Mouse (Mus musculus): ENCODE results near the gene Dhtkd1.
"Not testable (repeated sequence)": the region's sequence is repeated elsewhere in the genome, so short reads cannot be mapped to it uniquely, and the experiment has no call there.

Dhtkd1 gene

DNA sequence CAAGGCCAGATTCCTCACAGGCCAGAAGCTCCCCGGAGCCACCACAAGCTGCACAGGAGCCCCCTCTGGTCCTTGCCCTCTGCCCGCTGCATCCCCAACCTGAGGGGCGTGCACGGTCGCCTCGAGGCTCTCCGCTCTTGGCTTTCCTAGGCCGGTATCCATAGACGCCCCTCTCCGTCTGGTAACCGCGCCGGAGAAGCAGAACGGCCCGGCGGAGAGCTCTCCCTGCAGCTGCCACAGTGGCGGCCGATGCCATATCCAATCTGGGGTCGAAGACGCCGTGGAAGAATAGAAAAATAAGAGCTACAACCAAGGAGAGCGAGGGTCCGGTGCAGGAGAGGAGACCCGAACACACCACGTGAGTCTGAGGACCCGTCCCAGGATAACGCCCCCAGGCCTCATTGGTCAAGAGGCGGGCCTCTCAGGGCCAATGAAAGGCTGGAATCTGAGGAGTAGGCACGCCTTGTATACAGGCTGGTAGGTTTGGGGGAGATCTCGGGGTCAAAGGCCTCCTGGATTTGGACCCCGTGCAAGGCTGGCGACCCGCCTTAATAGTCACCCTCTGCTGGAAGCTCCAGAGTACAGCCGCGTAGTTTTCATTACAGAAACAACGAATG lies at the start of gene Dhtkd1:
Dhtkd1 (minus strand) TSS at position 377 of the 617 bp plus-strand sequence.
- DNase-seq (ENCODE audit: low spot score): no peak

DNA sequence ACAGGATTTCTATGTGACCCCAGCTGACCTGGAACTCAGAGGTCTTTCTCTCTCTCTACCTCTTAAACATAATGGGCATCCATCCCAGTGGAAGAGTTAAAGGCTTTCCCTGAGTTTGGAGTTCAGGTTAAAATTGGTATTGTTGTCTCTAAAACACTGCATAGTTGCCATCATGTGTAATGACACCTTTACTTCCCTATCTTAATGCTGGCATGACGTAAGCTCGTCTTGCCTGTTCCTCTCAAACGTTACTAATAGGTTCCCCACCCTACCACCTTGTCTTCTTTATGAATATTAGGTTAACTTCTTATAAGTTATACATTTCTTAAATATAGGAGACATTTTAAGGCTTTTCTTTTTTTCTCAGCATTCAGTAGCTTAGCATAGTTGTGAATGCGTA lies 34.9 kb upstream of the Dhtkd1 start:
- no peak for DNase-seq (ENCODE audit: low spot score)

DNA sequence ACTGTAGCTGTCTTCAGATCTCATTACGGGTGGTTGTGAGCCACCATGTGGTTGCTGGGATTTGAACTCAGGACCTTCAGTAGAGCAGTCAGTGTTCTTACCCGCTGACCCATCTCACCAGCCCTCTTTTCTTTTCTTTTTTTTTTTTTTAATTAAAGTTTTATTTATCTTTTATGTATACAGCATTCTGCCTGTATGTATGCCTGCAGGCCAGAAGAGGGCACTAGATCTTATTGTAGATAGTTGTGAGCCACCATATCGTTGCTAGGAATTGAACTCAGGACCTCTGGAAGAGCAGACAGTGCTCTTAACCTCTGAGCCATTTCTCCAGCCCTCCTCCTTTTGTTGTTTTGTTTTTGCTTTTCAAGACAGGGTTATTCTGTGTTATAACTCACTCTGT lies 28.0 kb upstream of the Dhtkd1 start:
- not testable (repeated sequence) for DNase-seq (ENCODE audit: low spot score)

DNA sequence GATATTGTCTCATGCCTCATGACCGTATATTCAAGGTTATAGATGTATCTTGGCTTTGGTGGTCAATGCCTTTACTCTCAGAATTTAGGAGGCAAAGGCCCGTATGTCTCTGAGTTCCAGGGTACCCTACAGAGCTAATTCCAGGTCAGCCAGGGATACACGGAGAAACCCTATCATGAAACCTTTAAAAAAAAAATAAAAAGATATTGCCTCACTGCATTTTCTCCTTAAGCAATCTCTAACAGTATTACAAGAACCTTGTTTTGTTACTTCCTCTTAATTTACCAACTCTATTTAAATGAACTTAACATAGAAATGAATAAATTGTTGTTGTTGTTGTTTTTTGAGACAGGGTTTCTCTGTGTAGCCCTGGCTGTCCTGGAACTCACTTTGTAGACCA lies 23.4 kb upstream of the Dhtkd1 start:
- DNase-seq (ENCODE audit: low spot score): no peak

DNA sequence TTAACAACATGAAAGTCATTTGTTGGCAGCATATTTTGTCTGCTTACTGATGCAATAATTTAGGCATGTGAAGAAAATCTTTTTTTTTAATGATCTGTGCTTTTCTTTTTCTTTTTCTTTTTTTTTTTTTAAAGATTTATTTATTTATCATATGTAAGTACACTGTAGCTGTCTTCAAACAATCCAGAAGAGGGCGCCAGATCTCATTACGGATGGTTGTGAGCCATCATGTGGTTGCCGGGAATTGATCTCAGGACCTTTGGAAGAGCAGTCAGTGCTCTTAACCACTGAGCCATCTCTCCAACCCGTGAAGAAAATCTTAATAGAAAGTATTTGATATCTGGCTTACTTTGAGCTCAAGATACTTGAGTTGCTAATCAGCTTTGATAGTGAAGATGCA lies 21.1 kb upstream of the Dhtkd1 start:
- not testable (repeated sequence) for DNase-seq (ENCODE audit: low spot score)

DNA sequence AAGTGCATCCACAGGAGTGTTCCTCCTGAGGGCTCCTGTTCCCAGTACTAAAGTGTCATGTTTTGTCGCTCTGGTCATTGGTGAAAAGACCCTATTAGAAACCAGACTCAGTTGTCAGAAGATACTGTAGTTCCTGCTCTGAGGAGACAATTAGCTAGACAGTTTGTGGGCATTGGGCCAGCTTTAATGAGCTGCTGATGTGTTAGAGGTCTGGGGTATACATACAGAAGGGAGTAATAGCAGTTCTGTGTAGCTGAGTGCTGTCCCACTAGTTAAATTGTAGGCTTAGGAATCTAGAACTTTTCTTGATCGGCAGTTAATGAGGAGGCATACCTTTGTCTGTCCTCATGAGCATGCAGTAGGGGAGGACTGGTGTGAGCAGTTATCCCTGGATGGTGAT lies 19.7 kb upstream of the Dhtkd1 start:
- no peak for DNase-seq (ENCODE audit: low spot score)

DNA sequence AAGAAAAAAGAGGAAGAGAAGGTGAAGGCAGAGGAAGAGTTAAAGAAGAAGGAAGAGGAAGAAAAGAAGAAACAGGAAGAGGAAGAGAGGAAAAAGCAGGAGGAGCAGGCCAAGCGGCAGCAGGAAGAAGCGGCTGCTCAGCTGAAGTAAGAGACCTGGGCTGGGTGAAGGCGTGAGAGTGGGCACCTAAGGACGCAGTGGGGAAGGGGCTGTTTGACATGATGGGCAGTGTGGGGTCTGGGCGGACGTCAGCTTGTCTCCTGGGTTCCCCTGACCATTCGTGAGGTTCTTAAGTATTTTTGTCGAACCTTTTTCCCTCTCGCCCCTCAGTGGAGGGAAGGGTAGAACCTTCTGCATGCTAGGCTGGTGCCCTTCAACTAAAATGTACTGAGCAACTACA lies 15.1 kb upstream of the Dhtkd1 start:
- DNase-seq (ENCODE audit: low spot score): no peak

DNA sequence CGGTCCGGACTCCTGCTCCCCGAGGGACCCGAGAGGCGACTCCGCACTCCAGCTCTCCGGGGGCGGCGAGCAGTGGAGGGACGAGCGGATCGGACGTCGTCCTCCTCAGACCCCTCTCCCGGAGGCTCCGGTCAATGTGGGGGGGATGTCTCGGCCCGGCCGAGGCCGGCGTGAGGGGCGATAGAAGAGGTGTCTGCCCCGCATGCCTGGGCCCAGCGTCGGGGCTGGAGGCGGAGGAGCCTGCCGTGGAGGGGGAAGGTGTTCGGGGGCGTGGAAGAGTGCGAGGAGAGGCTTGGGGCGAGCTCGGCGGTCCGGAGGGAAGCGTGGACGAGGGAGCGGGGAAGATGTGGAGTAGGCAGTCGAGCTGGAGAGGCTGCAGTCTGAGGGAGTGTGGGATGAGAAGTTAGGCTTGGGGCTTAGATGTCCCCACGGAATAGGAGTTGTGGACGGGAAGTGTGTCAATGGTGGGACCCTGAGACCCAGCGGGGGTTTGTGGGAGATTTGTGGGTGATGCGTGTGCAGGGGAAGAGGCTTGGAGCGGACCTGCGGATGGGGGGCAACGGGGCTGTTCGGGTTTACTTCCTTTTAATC lies 9.1 kb upstream of the Dhtkd1 start:
- peak; percentile 17 for DNase-seq (ENCODE audit: low spot score)

DNA sequence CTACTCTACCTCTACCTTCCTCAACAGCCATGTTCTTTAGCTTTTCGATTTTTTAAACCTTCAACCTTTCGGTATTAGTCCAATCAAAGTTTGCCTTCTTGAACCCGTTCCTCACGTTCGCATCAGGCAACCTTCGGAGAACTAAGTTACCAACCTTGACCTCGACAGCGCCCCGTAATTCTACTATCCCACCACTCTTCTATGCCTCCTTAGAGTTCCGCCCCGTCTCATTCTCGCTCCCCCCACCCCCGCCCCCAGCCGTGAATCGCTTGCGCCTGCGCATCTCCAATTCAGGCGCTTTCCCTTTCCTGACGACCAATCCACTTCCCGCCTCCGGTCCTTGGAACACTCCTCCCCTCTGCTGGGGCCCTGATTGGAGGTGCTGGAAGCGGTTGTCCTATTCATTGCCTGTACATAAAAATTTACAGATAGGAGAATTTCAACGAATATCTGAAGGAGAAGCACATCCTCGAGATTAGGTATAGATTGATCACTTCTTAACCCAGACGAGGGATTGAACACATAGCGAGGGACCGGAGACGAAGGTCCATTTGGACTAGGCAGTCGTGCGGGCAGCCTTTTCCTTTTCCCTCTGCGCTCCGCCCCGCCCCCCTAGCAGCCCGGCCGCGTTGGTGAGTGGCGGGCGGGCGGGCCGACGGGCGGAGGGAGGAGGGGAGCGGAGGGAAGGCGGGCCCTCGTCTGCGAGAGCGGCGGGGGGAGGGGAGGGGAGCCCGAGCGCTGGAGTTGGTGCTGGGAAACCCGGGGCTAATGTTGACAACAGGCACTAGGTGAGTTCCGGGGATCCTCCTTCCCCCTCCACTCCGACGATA lies 8.4 kb upstream of the Dhtkd1 start, which contains the start of gene Upf2:
Upf2 (plus strand) TSS at position 704 of the 830 bp plus-strand sequence.
- peak; percentile 75 for DNase-seq (ENCODE audit: low spot score)

DNA sequence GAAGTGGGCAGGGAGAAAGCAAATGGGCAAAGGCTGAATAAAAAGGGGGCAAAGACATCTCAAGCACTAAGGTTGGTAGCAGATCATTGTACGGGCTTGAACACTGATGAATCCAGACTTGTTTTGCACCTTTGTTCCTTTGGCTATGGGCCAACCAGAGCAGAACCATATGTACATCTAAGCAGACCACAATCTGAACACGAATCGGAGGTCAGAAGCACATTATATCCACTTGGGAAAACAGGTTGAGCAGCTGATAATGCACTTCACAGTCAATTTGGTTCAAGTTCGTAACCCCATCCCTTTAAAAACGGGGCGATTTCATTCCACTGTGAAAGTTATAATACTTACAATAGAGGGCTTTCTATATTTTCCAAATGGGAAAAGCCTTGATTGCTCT lies 7.7 kb upstream of the Dhtkd1 start:
- no peak for DNase-seq (ENCODE audit: low spot score)

DNA sequence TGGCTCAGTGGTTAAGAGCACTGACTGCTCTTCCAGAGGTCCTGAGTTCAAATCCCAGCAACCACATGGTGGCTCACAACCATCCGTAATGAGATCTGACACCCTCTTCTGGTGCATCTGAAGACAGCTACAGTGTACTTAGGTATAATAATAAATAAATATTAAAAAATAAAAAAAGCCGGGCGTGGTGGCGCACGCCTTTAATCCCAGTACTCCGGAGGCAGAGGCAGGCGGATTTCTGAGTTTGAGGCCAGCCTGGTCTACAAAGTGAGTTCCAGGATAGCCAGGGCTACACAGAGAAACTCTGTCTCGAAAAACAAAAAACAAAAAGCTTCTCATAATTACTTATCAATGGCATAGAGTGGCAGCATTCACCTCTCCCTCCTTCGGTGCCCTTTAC lies 7.2 kb upstream of the Dhtkd1 start:
- DNase-seq (ENCODE audit: low spot score): not testable (repeated sequence)

DNA sequence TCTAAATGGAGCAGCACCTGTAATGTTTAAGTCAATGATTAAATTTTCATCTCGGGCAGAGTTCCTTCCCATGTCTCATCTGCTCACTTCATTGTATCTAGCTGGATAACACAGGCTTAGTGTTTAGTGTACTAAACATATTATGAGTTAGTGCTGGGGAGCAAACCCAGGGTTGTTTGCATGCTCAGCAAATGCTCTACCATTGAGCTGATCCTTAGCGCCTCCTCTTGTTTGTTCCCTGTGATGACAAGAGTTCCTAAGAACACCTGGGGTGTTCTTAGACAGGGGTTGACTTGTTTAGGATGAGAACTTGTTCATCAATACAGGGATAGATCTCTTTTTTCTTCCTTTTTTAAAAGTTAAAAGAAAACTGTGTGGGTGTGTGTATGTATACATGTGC lies 6.4 kb upstream of the Dhtkd1 start:
- no peak for DNase-seq (ENCODE audit: low spot score)

DNA sequence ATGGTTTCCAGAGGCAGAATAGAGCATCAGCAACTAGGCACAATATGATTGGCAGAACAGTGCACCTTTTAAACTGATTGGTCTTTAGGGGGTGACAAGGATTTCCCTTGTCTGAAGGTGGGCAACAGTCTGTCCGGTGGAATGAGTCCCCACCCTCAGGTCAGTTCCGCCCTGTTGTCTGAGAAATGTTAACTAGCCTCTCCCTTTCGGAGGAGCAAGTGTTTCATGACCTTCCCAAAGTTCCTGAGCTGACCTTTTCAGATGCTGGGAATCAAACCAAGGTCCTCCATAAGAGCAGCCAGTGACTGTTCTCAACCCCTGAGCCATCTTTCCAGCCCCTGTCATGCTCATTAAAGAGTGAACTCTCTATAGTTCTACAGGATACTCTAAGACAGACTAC lies 4.3 kb upstream of the Dhtkd1 start:
- DNase-seq (ENCODE audit: low spot score): no peak

DNA sequence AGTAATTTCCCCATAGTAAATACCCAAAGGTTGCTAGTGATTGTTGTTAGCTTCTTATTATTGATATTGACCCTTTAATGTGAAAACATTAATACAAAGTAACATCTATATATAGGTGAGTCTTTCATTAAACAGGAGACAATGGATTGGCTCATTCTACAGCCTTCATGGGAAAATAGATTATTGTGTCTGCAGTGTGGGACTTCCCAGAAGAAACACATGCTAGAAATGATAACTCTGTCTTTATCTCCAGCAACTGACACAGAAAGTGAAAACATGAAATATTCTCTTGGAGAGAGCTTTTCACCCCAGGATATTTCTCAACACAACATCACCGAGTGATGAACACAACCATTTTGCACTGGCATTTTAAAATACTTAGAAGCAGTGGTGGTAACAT lies 3.0 kb upstream of the Dhtkd1 start:
- no peak for DNase-seq (ENCODE audit: low spot score)

DNA sequence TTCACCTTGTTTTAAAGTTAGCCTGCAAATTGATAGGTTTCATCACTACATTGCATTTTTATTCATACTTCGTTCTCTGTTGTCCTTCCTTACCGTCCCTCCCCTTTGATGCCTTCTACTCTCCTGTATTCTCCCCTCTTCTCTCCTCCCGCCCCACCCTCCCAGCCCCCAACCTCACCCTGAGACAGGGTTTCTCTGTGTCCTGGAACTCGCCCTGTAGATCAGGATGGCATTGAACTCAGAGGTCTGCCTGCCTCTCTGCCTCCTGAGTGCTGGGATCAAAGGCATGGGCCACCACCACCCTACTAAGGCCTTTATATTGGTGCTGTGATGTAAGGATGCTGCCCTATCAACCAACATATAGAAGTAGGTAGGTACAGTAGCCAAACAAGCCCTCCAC lies 479 bp upstream of the Dhtkd1 start:
- DNase-seq (ENCODE audit: low spot score): no peak

DNA sequence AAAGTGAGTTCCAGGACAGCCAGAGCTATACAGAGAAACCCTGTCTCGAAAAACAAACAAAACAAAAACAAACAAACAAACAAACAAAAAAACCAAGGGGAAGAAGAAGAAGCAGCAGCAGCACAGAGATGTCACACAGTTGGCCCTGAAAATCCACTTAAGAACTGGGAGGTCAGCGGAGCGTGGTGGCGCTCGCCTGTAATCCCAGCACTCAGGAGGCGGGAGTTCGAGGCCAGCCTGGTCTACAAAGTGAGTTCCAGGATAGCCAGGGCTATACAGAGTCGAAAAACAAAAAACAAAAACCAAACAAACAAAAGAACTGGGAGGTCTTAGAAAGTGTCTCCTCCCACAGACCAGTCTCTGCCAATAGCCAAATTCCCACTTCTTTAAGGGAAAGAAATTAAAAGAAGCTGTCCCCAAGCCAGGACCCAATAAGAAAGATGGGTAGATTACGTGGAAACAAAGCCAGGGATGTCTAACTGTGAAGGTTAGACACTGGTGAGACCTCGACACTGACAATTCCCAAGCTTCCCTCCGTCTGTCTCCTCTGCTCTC lies 654 bp downstream of the Dhtkd1 start:
- DNase-seq (ENCODE audit: low spot score): no peak

DNA sequence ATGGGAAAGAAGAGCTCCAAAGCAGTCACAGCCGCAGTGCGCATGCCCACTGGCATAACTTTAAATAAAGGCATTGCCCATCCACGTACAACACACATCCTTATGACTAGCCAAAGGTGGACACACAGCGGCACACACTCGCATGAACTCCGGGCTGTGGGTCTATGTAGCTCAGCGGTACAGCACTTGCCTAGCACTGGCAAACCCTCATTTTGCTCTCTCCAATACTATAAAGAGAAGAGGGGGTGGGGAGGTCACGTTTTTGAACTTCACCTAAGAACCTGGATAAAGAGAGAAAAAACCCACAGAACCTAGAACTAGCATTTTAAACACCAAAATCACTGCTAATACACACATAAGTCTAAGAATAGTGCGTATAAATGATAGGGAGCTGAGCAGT lies 1.7 kb downstream of the Dhtkd1 start:
- no peak for DNase-seq (ENCODE audit: low spot score)

DNA sequence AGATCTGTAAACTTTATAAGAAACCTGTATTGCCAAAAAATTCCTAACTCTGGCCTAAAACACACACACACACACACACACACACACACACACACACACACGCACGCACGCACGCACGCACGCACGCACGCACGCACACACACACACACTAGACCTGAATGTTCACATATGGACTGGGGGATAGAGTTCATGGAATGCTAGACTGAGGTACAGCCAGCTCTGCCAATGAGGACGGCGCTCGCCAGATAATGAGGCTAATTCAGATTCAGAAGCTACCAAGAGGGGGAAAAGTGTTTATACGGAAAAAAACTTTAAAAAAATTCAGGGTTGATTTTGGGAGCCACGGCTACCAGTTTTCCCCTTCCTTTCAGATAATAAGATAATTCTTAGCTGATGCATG lies 2.7 kb downstream of the Dhtkd1 start:
- no peak for DNase-seq (ENCODE audit: low spot score)

DNA sequence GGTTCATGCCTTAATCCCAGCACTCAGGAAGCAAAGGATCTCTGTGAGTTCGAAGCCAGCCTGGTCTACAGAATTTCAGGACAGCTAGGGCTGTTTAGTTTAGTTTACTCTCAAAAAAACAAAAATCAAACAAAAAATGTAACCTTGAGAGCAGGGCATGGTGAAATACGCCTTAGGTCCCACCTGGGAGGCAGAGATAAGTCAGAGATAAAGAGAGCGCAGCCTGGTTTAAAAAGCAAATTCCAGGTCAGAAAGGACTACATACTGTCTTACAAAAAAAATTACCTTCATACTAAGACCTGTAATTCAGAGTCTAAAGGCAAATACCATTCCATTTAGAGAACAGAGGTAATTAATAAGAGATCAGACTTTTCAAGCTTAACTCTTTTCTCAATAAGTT lies 3.3 kb downstream of the Dhtkd1 start:
- no peak for DNase-seq (ENCODE audit: low spot score)

DNA sequence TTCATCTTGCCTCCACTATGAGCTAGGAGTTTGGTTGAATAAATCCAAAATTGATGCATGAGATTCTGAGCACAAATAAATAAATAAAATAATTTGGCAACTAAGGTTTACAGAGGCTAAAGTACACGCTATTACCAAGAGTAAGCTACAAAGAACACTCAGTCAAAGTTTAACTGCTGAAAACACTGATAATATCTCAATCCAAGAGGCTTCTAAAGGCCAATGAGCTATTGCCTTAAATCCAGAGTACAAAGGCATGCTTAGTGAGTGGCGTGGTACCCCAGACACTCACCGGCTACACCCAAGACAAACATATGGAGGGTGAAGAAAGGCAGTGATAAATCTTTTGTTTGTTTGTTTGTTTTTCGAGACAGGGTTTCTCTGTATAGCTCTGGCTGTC lies 6.0 kb downstream of the Dhtkd1 start:
- no peak for DNase-seq (ENCODE audit: low spot score)

DNA sequence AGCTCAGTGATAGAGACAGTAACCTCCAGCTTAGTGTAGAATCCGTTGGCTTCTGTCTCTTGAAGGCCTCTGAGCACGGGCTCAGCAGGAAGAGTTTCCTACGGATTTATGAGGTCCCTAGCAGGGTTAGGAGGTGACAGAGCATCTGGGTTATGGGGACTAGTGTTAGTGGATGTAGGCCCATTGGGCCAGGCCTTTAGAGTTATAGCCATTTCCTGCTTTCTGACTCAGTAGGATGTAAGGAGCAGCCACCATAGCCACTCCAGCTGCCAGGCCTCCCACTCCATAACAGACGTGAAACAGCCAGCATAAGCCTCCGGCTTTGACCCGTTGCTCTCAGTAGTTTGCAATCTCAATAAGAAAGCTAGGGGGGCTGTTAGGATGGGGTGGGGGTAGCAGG lies 6.5 kb downstream of the Dhtkd1 start:
- no peak for DNase-seq (ENCODE audit: low spot score)

DNA sequence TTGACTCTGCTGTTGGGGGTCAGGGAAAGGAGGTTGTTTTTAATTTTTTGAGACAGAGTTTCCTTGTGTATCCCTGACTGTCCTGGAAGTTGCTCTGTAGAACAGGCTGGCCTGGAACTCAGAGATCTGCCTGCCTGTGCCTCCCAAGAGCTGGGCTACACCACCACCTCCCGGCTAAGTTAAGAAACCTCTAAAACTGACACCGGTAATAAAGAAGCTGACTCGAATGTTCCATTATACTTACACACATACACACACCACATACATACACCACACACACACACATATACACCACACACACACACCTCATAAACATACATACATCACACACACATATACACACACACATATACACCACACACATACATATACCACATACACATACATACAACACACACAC lies 7.7 kb downstream of the Dhtkd1 start:
- DNase-seq (ENCODE audit: low spot score): no peak

DNA sequence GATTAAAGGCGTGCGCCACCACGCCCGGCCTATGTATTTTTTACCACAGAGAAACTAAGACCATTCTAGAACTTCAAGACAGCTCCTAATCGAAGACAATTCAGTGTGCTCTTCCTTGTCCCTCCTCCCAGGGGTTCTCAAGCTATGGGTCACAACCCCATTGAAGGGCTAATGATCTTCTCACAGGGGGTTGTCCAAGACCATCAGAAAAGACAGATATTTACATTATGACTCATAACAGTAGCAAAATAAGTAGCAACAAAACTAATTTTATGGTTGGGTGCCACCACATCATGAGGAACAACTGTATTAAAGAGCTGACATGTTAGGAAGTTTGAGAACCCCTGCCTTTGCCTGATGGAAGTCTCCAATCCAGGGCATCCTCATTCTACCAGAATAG lies 10.7 kb downstream of the Dhtkd1 start:
- no peak for DNase-seq (ENCODE audit: low spot score)
